Mouse (Mus musculus) fibroblast of lung, adult 2 months (primary cell): ENCODE results near the gene Rmnd5b.
"Not testable (repeated sequence)": the region's sequence is repeated elsewhere in the genome, so short reads cannot be mapped to it uniquely, and the experiment has no call there.

ENCODE experiments used
- DNase-seq: peaks from one replicate; pipeline ENCODE4 v3.0.0-alpha.2; 2011; ENCODE audit warnings: low read depth

Rmnd5b gene

GRCm38 (mm10) chr11:51635525-51636322 lies at the start of gene Rmnd5b:
Gene Rmnd5b, minus strand, starts transcription at chr11:51635896.
- peak; percentile 61 for DNase-seq

- no peak for DNase-seq
Observed at GRCm38 (mm10) chr11:51681976-51682374, 46.3 kb upstream of the Rmnd5b start.

- DNase-seq, result no peak
Observed at GRCm38 (mm10) chr11:51681324-51681975, 45.8 kb upstream of the Rmnd5b start.

- DNase-seq, result no peak
Observed at GRCm38 (mm10) chr11:51679466-51679865, 43.8 kb upstream of the Rmnd5b start.

- DNase-seq, result no peak
Observed at GRCm38 (mm10) chr11:51677737-51678418, 42.2 kb upstream of the Rmnd5b start.

- no peak for DNase-seq
Observed at GRCm38 (mm10) chr11:51675386-51675785, 39.7 kb upstream of the Rmnd5b start.

GRCm38 (mm10) chr11:51673291-51673690 lies 37.6 kb upstream of the Rmnd5b start:
- DNase-seq, result peak; percentile 67

- no peak for DNase-seq
Observed at GRCm38 (mm10) chr11:51671376-51671775, 35.7 kb upstream of the Rmnd5b start.

GRCm38 (mm10) chr11:51670846-51671245 lies 35.1 kb upstream of the Rmnd5b start:
- DNase-seq, result no peak

- not testable (repeated sequence) for DNase-seq
Observed at GRCm38 (mm10) chr11:51664747-51665146, 29.1 kb upstream of the Rmnd5b start.

- no peak for DNase-seq
Observed at GRCm38 (mm10) chr11:51662632-51663031, 26.9 kb upstream of the Rmnd5b start.

GRCm38 (mm10) chr11:51661867-51662365 lies 26.2 kb upstream of the Rmnd5b start:
- no peak for DNase-seq

GRCm38 (mm10) chr11:51658705-51659104 lies 23.0 kb upstream of the Rmnd5b start:
- DNase-seq, result no peak

- no peak for DNase-seq
Observed at GRCm38 (mm10) chr11:51658291-51658690, 22.6 kb upstream of the Rmnd5b start.

GRCm38 (mm10) chr11:51656798-51657521 lies 21.3 kb upstream of the Rmnd5b start:
- no peak for DNase-seq

- DNase-seq, result no peak
Observed at GRCm38 (mm10) chr11:51654891-51655290, 19.2 kb upstream of the Rmnd5b start.

GRCm38 (mm10) chr11:51653736-51654135 lies 18.0 kb upstream of the Rmnd5b start:
- DNase-seq, result no peak

- no peak for DNase-seq
Observed at GRCm38 (mm10) chr11:51652889-51653418, 17.3 kb upstream of the Rmnd5b start.

- no peak for DNase-seq
Observed at GRCm38 (mm10) chr11:51650691-51651515, 15.2 kb upstream of the Rmnd5b start, which contains the start of the genes N4bp3 and D930048N14Rik. Gene N4bp3, minus strand, starts transcription at chr11:51650842. Gene D930048N14Rik, plus strand, starts transcription at chr11:51650954.

GRCm38 (mm10) chr11:51650261-51650660 lies 14.6 kb upstream of the Rmnd5b start:
- no peak for DNase-seq

GRCm38 (mm10) chr11:51649889-51650199 lies 14.1 kb upstream of the Rmnd5b start:
- DNase-seq, result no peak
